Mouse (Mus musculus): ENCODE measurements around the gene Rapgef3. TPM values are rescaled to one million over a fixed set of nuclear protein-coding genes. Genes with fewer than 3 reads are reported as not detected.
A peak's percentile ranks its signal among the peaks of the same experiment; 100 is the strongest.

Gene Rapgef3
- polyA plus RNA-seq, 1 experiment from 2014 or later = 12.6 TPM

DNA sequence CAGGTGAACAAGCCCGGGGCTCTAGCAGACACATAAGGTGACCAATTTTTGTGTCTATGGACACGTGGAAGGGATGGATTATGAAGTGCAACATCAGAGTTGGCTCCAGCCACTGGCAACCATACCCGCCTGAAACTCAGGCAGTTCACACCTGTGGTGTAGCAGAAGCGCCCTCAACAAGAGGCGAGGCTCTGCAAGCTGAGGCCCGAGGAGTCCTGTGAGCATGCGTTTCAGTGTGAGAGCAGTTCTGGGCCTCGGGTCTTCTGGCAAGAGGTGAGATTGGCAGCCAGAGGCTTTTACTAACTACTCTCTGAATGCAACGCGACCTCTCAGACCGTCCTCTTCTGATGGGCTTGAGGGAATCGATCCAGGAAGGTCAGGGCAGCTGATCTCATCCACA is 26.1 kb downstream of the Rapgef3 start:
- Histone ChIP-seq H3K4me1 (ENCODE audit: control insufficient read depth, insufficient read depth, low read length) (peaks cover 4% of the 10 kb centered on the region; the same call in 1 of the 2 replicates), H3K27ac (ENCODE audit: low read length) (no peak overlapping the region), H3K27me3 (ENCODE audit: control insufficient read depth, insufficient read depth, low read length) (no peaks in the 10 kb centered on the region), H3K36me3 (ENCODE audit: control insufficient read depth, insufficient read depth, low read length) (no peaks in the 10 kb centered on the region), H3K9ac (ENCODE audit: low read length) (0 out of 2 replicates have a peak overlapping the region, but pooled peaks have one; percentile 8), H3K4me2 (ENCODE audit: low read depth, low read length) (no peak overlapping the region), H3K9me3 (replicated peaks; ENCODE audit: control insufficient read depth, low read length) (no peaks in the 10 kb centered on the region), H3K4me3 (replicated peaks; ENCODE audit: low read length) (no peak overlapping the region)
- WGBS = 89% methylated on average over 12 of the region's 12 CpGs
- ATAC-seq (ENCODE audit: insufficient read depth, low FRiP score) = no peak

DNA sequence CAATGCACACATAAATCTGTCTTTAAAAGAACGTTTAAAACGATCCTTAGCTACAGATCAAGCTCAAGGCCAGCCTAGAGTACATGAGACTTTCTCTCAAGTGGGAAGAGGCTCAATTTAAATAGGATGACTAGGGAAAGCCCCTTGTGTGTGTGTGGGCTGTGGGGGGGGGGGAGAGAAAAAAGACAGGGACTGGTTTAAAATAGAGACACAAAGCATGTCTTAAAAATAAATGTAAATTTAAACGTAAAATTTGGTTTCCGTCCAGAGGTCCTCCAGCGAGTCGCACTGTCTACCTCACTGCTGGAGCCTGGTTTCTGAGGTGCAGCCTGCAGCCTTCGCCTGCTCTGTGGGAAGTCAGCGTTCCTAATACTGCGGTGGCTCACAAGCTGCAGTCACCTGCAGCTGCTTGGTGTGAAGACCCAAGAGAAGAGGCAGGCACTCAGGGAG is 27.5 kb downstream of the Rapgef3 start:
- H3K36me3 ChIP-seq (ENCODE audit: control insufficient read depth, insufficient read depth, low read length) = no peaks in the 10 kb centered on the region
- peaks cover 4% of the 10 kb centered on the region; the same call in 1 of the 2 replicates for H3K4me1 ChIP-seq (ENCODE audit: control insufficient read depth, insufficient read depth, low read length)
- H3K27ac ChIP-seq (ENCODE audit: low read length) = no peak overlapping the region
- no peak for ATAC-seq (ENCODE audit: insufficient read depth, low FRiP score)
- no peaks in the 10 kb centered on the region for H3K27me3 ChIP-seq (ENCODE audit: control insufficient read depth, insufficient read depth, low read length)
- H3K9me3 ChIP-seq (replicated peaks; ENCODE audit: control insufficient read depth, low read length) = no peaks in the 10 kb centered on the region
- H3K9ac ChIP-seq (ENCODE audit: low read length) = no peak overlapping the region
- H3K4me2 ChIP-seq (ENCODE audit: low read depth, low read length) = no peak overlapping the region
- WGBS = 80% methylated on average over 9 of the region's 9 CpGs
- no peak overlapping the region for H3K4me3 ChIP-seq (replicated peaks; ENCODE audit: low read length)

DNA sequence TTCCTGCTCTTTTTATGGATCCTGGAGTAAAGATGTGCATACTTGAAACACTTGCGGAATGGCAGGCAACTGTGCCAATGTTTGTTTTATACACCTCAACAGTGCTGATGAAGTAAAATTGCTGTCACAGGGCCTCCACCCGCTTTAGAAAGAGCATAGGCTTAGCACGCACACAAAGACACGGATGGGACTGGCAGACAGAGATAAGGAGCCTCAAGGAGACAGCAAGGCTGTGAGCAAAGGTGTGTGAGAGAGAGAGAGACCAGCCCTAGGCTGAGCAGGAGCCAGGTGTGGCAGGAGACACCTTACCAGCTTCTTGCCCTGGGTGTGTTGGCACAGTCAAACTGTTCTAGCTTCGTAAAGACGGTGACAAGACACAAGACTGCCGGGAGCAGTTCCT is 28.8 kb downstream of the Rapgef3 start:
- Histone ChIP-seq H3K36me3 (ENCODE audit: control insufficient read depth, insufficient read depth, low read length) (no peaks in the 10 kb centered on the region), H3K4me1 (ENCODE audit: control insufficient read depth, insufficient read depth, low read length) (no peaks in the 10 kb centered on the region), H3K9ac (ENCODE audit: low read length) (no peak overlapping the region), H3K27me3 (ENCODE audit: control insufficient read depth, insufficient read depth, low read length) (no peaks in the 10 kb centered on the region), H3K9me3 (replicated peaks; ENCODE audit: control insufficient read depth, low read length) (no peaks in the 10 kb centered on the region), H3K27ac (ENCODE audit: low read length) (no peak overlapping the region), H3K4me3 (replicated peaks; ENCODE audit: low read length) (no peak overlapping the region), H3K4me2 (ENCODE audit: low read depth, low read length) (no peak overlapping the region)
- WGBS = 85% methylated on average over 7 of the region's 7 CpGs
- no peak for ATAC-seq (ENCODE audit: insufficient read depth, low FRiP score)

DNA sequence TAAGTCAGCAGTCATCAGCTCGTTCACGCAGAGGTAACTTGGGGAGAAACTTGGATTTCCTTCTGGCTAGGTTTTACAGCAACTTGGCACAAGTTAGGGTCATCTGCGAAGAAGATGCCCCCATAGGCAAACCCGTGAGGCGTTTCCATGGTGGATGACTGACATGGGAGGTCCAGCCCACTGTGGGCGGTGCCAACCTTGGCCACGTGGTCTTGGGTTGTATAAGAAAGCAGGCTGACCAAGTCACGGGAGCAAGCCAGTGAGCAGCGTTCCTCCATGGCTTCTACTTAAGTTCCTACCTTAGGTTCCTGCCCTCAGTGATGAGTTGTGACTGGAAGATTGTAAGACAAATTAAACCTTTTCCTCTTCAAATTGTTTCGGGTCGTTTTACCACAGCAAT is 35.8 kb downstream of the Rapgef3 start:
- no peaks in the 10 kb centered on the region for H3K4me1 ChIP-seq (ENCODE audit: control insufficient read depth, insufficient read depth, low read length)

DNA sequence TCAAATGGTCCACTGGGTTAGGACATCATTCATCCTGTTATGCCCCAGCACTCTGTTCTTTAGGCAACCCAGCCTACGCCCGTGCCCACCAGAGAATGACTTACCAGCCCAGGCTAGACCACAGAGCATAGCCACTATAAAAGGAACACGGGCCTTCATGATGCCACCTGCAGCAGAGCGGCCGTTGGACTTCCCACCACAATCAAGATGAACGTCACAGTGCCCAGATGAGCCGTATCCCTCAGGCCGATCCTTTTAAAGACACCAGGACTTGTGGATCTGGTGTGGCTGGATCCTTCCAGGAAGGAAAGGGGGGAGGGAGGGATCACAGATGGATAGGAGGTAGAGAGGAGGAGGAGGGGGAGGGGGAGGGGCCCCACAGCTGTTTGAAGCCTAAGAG is 36.7 kb downstream of the Rapgef3 start, which contains the start of gene Endou:
Endou (minus strand) TSS at position 229 of the 400 bp plus-strand sequence.
- H3K4me2 ChIP-seq (ENCODE audit: low read depth, low read length) = no peak within 1 kb of the TSS
- H3K27ac ChIP-seq (ENCODE audit: low read length) = no peak within 1 kb of the TSS
- H3K9me3 ChIP-seq (replicated peaks; ENCODE audit: control insufficient read depth, low read length) = no peaks in the 10 kb centered on the region
- 89% methylated on average over 8 of the region's 8 CpGs for WGBS
- no peaks in the 10 kb centered on the region for H3K36me3 ChIP-seq (ENCODE audit: control insufficient read depth, insufficient read depth, low read length)
- H3K27me3 ChIP-seq (ENCODE audit: control insufficient read depth, insufficient read depth, low read length) = no peaks in the 10 kb centered on the region
- no peak within 1 kb of the TSS for H3K4me3 ChIP-seq (replicated peaks; ENCODE audit: low read length)
- ATAC-seq (ENCODE audit: insufficient read depth, low FRiP score) = no peak
- no peaks in the 10 kb centered on the region for H3K4me1 ChIP-seq (ENCODE audit: control insufficient read depth, insufficient read depth, low read length)
- H3K9ac ChIP-seq (ENCODE audit: low read length) = no peak within 1 kb of the TSS

More for the DNA sequence above, 35.8 kb downstream of the Rapgef3 start:
- Histone ChIP-seq H3K9me3 (replicated peaks; ENCODE audit: control insufficient read depth, low read length) (no peaks in the 10 kb centered on the region), H3K27ac (ENCODE audit: low read length) (no peak overlapping the region), H3K4me2 (ENCODE audit: low read depth, low read length) (no peak overlapping the region), H3K36me3 (ENCODE audit: control insufficient read depth, insufficient read depth, low read length) (no peaks in the 10 kb centered on the region), H3K27me3 (ENCODE audit: control insufficient read depth, insufficient read depth, low read length) (no peaks in the 10 kb centered on the region), H3K4me3 (replicated peaks; ENCODE audit: low read length) (no peak overlapping the region), H3K9ac (ENCODE audit: low read length) (no peak overlapping the region)
- no peak for ATAC-seq (ENCODE audit: insufficient read depth, low FRiP score)
- 91% methylated on average over 11 of the region's 11 CpGs for WGBS

DNA sequence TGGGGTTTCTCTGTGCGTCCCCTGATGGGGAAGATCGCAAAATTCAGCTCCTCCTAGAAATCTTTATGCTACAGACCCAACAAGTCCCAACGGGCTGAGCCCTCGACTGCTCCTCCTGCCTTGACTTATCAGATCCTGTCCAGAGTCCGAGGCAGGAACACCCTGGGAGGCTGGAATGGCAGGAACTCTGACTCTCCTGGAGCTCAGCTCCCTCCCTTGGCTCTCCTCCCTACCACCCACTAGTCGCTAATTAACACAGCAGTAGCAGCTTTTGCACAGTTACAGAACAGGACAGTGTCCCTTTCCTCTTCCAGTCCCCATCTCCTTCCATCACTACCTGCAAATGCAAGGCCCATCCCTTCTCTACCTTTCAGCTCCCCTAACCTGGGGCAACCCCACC is 37.4 kb downstream of the Rapgef3 start:
- Histone ChIP-seq H3K27ac (ENCODE audit: low read length) (no peak overlapping the region), H3K9me3 (replicated peaks; ENCODE audit: control insufficient read depth, low read length) (no peaks in the 10 kb centered on the region), H3K9ac (ENCODE audit: low read length) (no peak overlapping the region), H3K36me3 (ENCODE audit: control insufficient read depth, insufficient read depth, low read length) (no peaks in the 10 kb centered on the region), H3K4me2 (ENCODE audit: low read depth, low read length) (no peak overlapping the region), H3K4me1 (ENCODE audit: control insufficient read depth, insufficient read depth, low read length) (no peaks in the 10 kb centered on the region), H3K27me3 (ENCODE audit: control insufficient read depth, insufficient read depth, low read length) (no peaks in the 10 kb centered on the region), H3K4me3 (replicated peaks; ENCODE audit: low read length) (no peak overlapping the region)
- WGBS = 49% methylated on average over 6 of the region's 6 CpGs
- ATAC-seq (ENCODE audit: insufficient read depth, low FRiP score) = no peak

DNA sequence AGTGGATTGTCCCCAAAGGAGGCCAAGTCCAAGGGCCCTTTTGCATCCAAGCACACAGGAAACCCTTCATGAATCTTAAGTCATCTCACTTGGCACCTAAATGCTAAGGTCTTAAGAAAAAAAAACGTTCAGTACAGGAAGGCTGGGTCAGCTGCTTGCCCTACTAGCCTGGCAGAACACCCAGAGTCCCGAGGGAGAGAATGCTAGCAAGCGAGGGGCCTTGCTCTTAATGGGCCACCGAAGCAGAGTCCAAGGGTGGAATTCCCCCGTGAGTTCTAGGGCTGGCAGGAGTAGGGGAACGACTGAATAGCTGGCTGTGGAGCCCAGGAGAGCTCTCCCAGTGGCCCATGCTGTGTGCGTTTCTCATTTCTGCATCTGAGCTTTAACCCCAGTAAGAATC is 39.0 kb downstream of the Rapgef3 start:
- Histone ChIP-seq H3K27ac (ENCODE audit: low read length) (no peak overlapping the region), H3K4me1 (ENCODE audit: control insufficient read depth, insufficient read depth, low read length) (no peaks in the 10 kb centered on the region), H3K9ac (ENCODE audit: low read length) (no peak overlapping the region), H3K9me3 (replicated peaks; ENCODE audit: control insufficient read depth, low read length) (no peaks in the 10 kb centered on the region), H3K4me2 (ENCODE audit: low read depth, low read length) (no peak overlapping the region), H3K4me3 (replicated peaks; ENCODE audit: low read length) (no peak overlapping the region), H3K36me3 (ENCODE audit: control insufficient read depth, insufficient read depth, low read length) (no peaks in the 10 kb centered on the region), H3K27me3 (ENCODE audit: control insufficient read depth, insufficient read depth, low read length) (no peaks in the 10 kb centered on the region)
- WGBS = 64% methylated on average over 7 of the region's 7 CpGs
- no peak for ATAC-seq (ENCODE audit: insufficient read depth, low FRiP score)

DNA sequence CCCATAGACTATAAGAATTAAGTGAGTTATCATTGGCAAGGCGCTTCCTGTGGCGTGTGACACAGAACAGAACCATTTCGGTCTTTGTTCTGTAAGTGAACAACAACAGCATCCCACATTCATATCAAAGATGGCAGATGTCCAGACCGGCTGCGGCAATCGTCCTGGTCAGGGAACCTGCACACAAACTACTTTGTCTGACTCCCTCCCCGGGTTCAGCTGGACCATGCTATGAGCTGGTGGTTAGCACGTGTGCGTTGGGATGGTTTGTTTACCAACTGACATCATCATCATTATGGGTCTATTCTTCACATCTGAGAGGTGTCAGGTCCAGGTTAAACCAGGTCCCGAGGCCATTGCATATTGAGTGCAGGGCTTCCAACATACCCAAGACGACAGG is 39.4 kb downstream of the Rapgef3 start:
- Histone ChIP-seq H3K4me2 (ENCODE audit: low read depth, low read length) (no peak overlapping the region), H3K27ac (ENCODE audit: low read length) (no peak overlapping the region), H3K9me3 (replicated peaks; ENCODE audit: control insufficient read depth, low read length) (no peaks in the 10 kb centered on the region), H3K9ac (ENCODE audit: low read length) (no peak overlapping the region), H3K4me3 (replicated peaks; ENCODE audit: low read length) (no peak overlapping the region), H3K4me1 (ENCODE audit: control insufficient read depth, insufficient read depth, low read length) (no peaks in the 10 kb centered on the region), H3K36me3 (ENCODE audit: control insufficient read depth, insufficient read depth, low read length) (no peaks in the 10 kb centered on the region), H3K27me3 (ENCODE audit: control insufficient read depth, insufficient read depth, low read length) (no peaks in the 10 kb centered on the region)
- no peak for ATAC-seq (ENCODE audit: insufficient read depth, low FRiP score)
- WGBS = 71% methylated on average over 11 of the region's 11 CpGs

DNA sequence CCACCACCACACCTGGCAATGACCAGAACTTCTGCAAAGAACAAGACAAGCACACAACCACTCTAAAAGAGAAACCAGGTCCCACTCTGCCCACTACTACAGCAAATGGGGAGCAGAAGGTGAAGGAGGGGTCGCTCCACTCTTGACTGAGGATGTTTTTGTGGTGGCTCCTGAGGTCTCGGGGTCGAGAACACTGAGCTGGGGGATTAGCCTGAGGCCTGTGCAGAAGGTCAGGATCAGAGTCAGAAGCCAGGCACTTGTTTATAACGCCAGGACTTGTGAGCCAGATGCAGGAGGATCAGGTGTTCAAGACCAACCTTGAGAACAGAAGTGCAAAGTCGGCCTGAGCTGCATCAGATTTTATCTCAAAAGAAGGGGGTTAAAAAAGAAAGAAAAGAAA is 40.3 kb downstream of the Rapgef3 start:
- Histone ChIP-seq H3K4me1 (ENCODE audit: control insufficient read depth, insufficient read depth, low read length) (no peaks in the 10 kb centered on the region), H3K27me3 (ENCODE audit: control insufficient read depth, insufficient read depth, low read length) (no peaks in the 10 kb centered on the region), H3K9ac (ENCODE audit: low read length) (no peak overlapping the region), H3K9me3 (replicated peaks; ENCODE audit: control insufficient read depth, low read length) (no peaks in the 10 kb centered on the region), H3K4me3 (replicated peaks; ENCODE audit: low read length) (no peak overlapping the region), H3K4me2 (ENCODE audit: low read depth, low read length) (no peak overlapping the region), H3K27ac (ENCODE audit: low read length) (no peak overlapping the region), H3K36me3 (ENCODE audit: control insufficient read depth, insufficient read depth, low read length) (no peaks in the 10 kb centered on the region)
- no peak for ATAC-seq (ENCODE audit: insufficient read depth, low FRiP score)
- 67% methylated on average over 5 of the region's 5 CpGs for WGBS

DNA sequence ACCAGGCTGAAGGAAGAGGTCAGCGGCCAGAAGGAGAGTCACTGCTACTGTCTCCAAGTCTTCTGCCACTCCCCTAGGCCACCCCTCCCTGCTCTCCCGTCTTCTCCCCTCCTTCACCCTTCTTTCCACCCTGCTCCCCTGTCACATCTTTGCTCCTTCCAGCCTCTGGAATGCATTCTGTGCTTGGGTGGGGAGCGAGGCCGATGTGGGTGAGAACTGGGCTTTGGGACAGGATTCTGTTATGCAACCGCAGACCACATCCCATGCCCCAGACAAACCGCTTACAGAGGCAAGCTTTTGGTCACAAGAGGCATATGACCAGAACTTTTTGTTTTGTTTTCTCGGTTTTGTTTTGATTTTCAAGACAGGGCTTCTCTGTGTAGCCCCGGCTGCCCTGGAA is 40.7 kb downstream of the Rapgef3 start:
- 66% methylated on average over 8 of the region's 8 CpGs for WGBS
- H3K9ac ChIP-seq (ENCODE audit: low read length) = no peak overlapping the region
- ATAC-seq (ENCODE audit: insufficient read depth, low FRiP score) = no peak

More for the DNA sequence above, 40.7 kb downstream of the Rapgef3 start:
- Histone ChIP-seq H3K27ac (ENCODE audit: low read length) (no peak overlapping the region), H3K4me3 (replicated peaks; ENCODE audit: low read length) (no peak overlapping the region), H3K4me2 (ENCODE audit: low read depth, low read length) (no peak overlapping the region), H3K27me3 (ENCODE audit: control insufficient read depth, insufficient read depth, low read length) (no peaks in the 10 kb centered on the region), H3K4me1 (ENCODE audit: control insufficient read depth, insufficient read depth, low read length) (no peaks in the 10 kb centered on the region), H3K36me3 (ENCODE audit: control insufficient read depth, insufficient read depth, low read length) (no peaks in the 10 kb centered on the region), H3K9me3 (replicated peaks; ENCODE audit: control insufficient read depth, low read length) (no peaks in the 10 kb centered on the region)

Measured in stomach, embryonic 16.5 days (tissue).